Mouse (Mus musculus): ENCODE measurements around the gene Slc25a25. TPM values are rescaled to one million over a fixed set of nuclear protein-coding genes. Genes with fewer than 3 reads are reported as not detected.

Gene Slc25a25
- total RNA-seq, 2 experiments from 2014 or later = 45.3 to 211 TPM

GRCm38 (mm10) chr2:32420647-32421046 is 30.6 kb downstream of the Slc25a25 start:
- intact Hi-C loops (cut with DNase I) = no loop called here
- Histone ChIP-seq H3K4me3 (peak overlapping the region; percentile 89), H3K27ac (peak overlapping the region; percentile 97)
- DNase-seq = peak; percentile 73
- no peak for TF ChIP-seq CTCF (IDR thresholded peaks at IDR 0.05)

- TF ChIP-seq CTCF (IDR thresholded peaks at IDR 0.05) = no peak
- Histone ChIP-seq H3K27ac (peak overlapping the region; percentile 97), H3K4me3 (peak overlapping the region; percentile 89)
- DNase-seq = peak; percentile 56
- intact Hi-C loops (cut with DNase I) = no loop called here
These were observed 31.1 kb downstream of the Slc25a25 start for GRCm38 (mm10) chr2:32420066-32420608.

DNA sequence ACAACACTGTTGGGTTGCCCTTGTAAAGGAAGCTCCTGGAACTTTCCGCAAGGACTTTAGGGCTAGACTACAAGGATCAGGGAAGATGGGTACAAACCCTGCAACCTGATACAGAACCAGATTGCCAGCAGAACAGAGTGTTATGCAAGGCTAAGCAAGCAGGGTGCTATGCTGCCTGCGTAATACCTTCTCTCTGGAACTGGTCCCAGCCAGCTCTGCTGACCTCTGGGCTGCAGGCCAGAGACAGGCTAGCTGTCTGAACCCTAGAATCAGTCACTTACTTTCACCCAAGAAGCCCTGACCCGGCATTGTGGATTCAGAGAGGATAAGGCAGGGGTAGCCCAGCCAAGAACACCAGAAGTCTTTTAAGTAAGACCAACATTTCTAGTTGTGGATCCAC is 31.9 kb downstream of the Slc25a25 start:
- Histone ChIP-seq H3K4me3 (peak overlapping the region; percentile 89), H3K27ac (peak overlapping the region; percentile 97)
- no peak for TF ChIP-seq CTCF (IDR thresholded peaks at IDR 0.05)
- intact Hi-C loops (cut with DNase I) = no loop called here
- peak; percentile 95 for DNase-seq

- H3K4me3 ChIP-seq = peak overlapping the region; percentile 89
- peak; percentile 60 for DNase-seq
- peak overlapping the region; percentile 97 for H3K27ac ChIP-seq
- TF ChIP-seq CTCF (IDR thresholded peaks at IDR 0.05) = no peak; the same call in 1 of the 2 replicates
- intact Hi-C loops (cut with DNase I) = no loop called here
These were observed 32.7 kb downstream of the Slc25a25 start for GRCm38 (mm10) chr2:32418430-32419151.

GRCm38 (mm10) chr2:32417486-32417885 is 33.8 kb downstream of the Slc25a25 start:
- intact Hi-C loops (cut with DNase I) = no loop called here

GRCm38 (mm10) chr2:32416556-32416955 is 34.7 kb downstream of the Slc25a25 start:
- peak; percentile 82 for DNase-seq
- H3K27ac ChIP-seq = peak overlapping the region; percentile 97
- H3K4me3 ChIP-seq = peak overlapping the region; percentile 89
- TF ChIP-seq CTCF (IDR thresholded peaks at IDR 0.05) = no peak
- intact Hi-C loops (cut with DNase I) = no loop called here

More at GRCm38 (mm10) chr2:32417486-32417885, 33.8 kb downstream of the Slc25a25 start:
- peak; percentile 83 for DNase-seq
- no peak for TF ChIP-seq CTCF (IDR thresholded peaks at IDR 0.05)
- Histone ChIP-seq H3K27ac (peak overlapping the region; percentile 97), H3K4me3 (peak overlapping the region; percentile 89)

DNA sequence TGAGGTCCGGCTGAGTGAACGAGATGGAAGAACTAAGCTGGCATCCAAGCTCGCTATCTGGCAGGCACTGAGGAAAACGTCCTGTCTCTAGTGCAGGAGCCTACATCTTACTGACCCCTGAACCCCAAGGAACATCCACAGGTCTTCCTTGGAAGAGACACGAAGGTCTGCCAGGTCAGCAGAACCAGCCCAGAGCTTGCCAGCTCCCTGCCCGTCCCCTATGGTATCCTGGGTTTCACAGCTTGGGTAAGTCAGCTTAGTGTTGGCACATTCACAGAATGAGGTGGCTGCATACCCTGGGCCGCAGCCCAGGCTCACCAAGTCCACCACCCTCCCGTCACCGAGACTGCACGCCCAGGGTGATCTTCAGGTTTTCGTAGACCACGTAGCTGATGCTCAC is 35.4 kb downstream of the Slc25a25 start:
- peak overlapping the region; percentile 97 for H3K27ac ChIP-seq
- intact Hi-C loops (cut with DNase I) = no loop called here
- TF ChIP-seq CTCF (IDR thresholded peaks at IDR 0.05) = no peak
- DNase-seq = peak; percentile 82
- peak overlapping the region; percentile 52 for H3K4me3 ChIP-seq

DNA sequence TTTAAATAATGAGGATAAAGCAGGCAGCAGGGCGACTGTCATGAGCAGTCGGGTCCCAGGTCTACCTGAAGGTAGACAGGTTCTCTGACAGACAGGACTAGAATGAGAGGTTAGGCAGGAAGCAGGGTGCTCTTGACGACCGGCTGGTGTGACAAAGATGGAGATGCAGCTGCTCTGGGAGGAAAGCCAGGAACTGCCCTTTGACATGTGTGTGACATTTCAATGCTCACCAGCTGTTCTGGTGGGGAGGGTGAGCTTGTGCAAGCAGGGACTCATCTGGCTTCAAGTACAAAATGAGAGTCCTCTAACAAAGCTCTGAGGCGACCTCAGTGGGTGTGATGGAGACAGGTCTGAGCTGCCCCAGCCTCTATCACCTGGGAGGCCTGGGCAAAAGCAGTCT is 37.3 kb downstream of the Slc25a25 start:
- intact Hi-C loops (cut with DNase I) = no loop called here
- no peak for TF ChIP-seq CTCF (IDR thresholded peaks at IDR 0.05)
- peak; percentile 74 for DNase-seq
- peak overlapping the region; percentile 97 for H3K27ac ChIP-seq
- no peak overlapping the region for H3K4me3 ChIP-seq

GRCm38 (mm10) chr2:32412742-32413531 is 38.3 kb downstream of the Slc25a25 start:
- TF ChIP-seq CTCF (IDR thresholded peaks at IDR 0.05) = no peak
- H3K4me3 ChIP-seq = no peak overlapping the region
- intact Hi-C loops (cut with DNase I) = no loop called here
- H3K27ac ChIP-seq = peak overlapping the region; percentile 66
- DNase-seq = peak; percentile 52

DNA sequence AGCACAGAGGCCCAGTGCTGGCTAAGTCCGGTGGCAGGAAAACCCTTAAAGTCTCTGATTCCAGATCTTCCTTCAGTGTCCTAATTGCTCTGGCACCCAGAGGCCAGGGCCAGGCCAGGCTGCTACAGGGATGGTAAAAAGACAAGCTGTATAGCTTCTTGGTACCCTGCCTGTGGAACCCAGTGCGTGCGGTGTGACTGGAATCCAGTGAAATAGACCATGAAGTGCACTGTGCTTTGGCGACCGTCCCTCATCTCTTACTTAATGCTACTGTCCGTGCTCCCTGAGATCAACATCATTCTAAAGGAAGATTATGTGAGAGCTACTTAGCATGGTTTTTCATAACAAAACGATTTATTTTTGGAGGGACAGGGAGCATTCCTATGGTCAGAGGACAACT is 39.8 kb downstream of the Slc25a25 start:
- no peak overlapping the region; the same call in 1 of the 2 replicates for H3K27ac ChIP-seq
- DNase-seq = peak; percentile 18
- TF ChIP-seq CTCF (IDR thresholded peaks at IDR 0.05) = no peak
- intact Hi-C loops (cut with DNase I) = no loop called here
- no peak overlapping the region for H3K4me3 ChIP-seq

GRCm38 (mm10) chr2:32408429-32409424 is 42.5 kb downstream of the Slc25a25 start:
- no peak overlapping the region for H3K27ac ChIP-seq
- peak; percentile 18 for DNase-seq
- no peak overlapping the region for H3K4me3 ChIP-seq
- intact Hi-C loops (cut with DNase I) = loop anchor here (5.0 kb wide), 1 partner anchor 44 kb away; the partner anchor contains the start of genes Naif1 and Slc25a25
- TF ChIP-seq CTCF (IDR thresholded peaks at IDR 0.05) = no peak
